Mouse (Mus musculus): ENCODE measurements around the gene Fam209. TPM values are rescaled to one million over a fixed set of nuclear protein-coding genes. Genes with fewer than 3 reads are reported as not detected.

Fam209 gene
- polyA plus RNA-seq (2012; rRNA removed): 0.68 and 0.71 TPM in 2 replicates

GRCm38 (mm10) chr2:172472318-172472717, at the start of gene Fam209:
TSS of gene Fam209 (plus strand) at chr2:172472520.

GRCm38 (mm10) chr2:172439843-172440639, 32.3 kb upstream of the Fam209 start, which contains the start of gene Rtf2:
TSS of gene Rtf2 (plus strand) at chr2:172440556.

DNA sequence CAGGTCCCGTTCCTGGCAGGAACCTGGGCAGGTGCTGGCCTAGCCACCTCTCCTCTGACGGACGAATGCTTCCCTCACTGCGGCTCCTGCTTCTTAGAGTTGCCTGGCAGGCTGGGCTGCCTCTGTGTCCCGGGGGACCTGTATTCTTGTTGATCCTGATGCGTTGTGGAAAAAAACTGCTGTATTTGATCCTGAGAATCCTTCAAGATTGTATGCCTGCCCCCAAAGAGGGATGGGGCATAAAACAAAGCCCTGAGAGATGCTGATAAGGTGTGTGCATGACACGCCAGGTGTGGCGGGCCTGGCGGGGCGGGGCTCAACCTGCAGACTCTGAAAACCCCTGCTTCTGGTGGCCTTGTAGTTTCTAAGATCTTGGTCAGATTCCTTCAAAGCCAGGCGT, 13.8 kb upstream of the Fam209 start, which contains the start of gene Gcnt7:
TSS of gene Gcnt7 (minus strand) at position 101 of the 400 bp plus-strand sequence.

Other genes with a start within 250 kb of the Fam209 start
- 0.04 and 0.05 TPM in 2 replicates for gene Mc3r, start 224.0 kb upstream of the Fam209 start, polyA plus RNA-seq (2012; rRNA removed)
- 12.0 and 18.0 TPM in 2 replicates for gene Fam210b, start 127.0 kb upstream of the Fam209 start, polyA plus RNA-seq (2012; rRNA removed)
- gene Aurka, start 102.0 kb upstream of the Fam209 start, polyA plus RNA-seq (2012; rRNA removed): 83.4 and 91.8 TPM in 2 replicates
- gene Cstf1, start 101.8 kb upstream of the Fam209 start, polyA plus RNA-seq (2012; rRNA removed): 35.0 and 53.7 TPM in 2 replicates
- 0.10 and 0.19 TPM in 2 replicates for gene Cass4, start 78.7 kb upstream of the Fam209 start, polyA plus RNA-seq (2012; rRNA removed)
- 58.8 and 101 TPM in 2 replicates for gene Rtf2, start 32.0 kb upstream of the Fam209 start, polyA plus RNA-seq (2012; rRNA removed)
- gene Gcnt7, start 13.9 kb upstream of the Fam209 start, polyA plus RNA-seq (2012; rRNA removed): not detected in 2 replicates
- gene Tfap2c, start 77.1 kb downstream of the Fam209 start, polyA plus RNA-seq (2012; rRNA removed): 8.9 and 10.8 TPM in 2 replicates

All from central nervous system, embryonic 11.5 days (tissue).